Mouse (Mus musculus) ES-E14 (cell line): ENCODE results near the gene Fbxo36. TPM values are rescaled to one million over a fixed set of nuclear protein-coding genes. Genes with fewer than 3 reads are reported as not detected.

Experiments used
- DNase-seq: peaks from one replicate; pipeline ENCODE4 v3.0.0-alpha.2; 2013; ENCODE audit warnings: low read depth, low spot score
- H3K27ac ChIP-seq: 2 replicates; pipeline ENCODE4 v1.5.1; 2012; ENCODE audit warnings: low read depth, mild to moderate bottlenecking, low read length, moderate library complexity, mixed read lengths; ENCODE audit not compliant: poor library complexity, insufficient read depth, severe bottlenecking
- H3K36me3 ChIP-seq: 2 replicates; pipeline ENCODE4 v1.6.1; 2012; ENCODE audit warnings: mild to moderate bottlenecking, low read length, moderate library complexity, mixed read lengths; ENCODE audit not compliant: control insufficient read depth, poor library complexity, insufficient read depth, severe bottlenecking
- H3K4me1 ChIP-seq, 2 experiments: fragments of 150-350 bp in 1 of 2; sonication (generic) in 1 of 2; 2 replicates each; pipeline ENCODE4 v1.6.1; 2012; ENCODE audit warnings: low read length in 2 of 2, mild to moderate bottlenecking in 1 of 2, mixed read lengths in 1 of 2; ENCODE audit not compliant: control insufficient read depth in 2 of 2, insufficient read depth in 2 of 2, poor library complexity in 1 of 2
- H3K4me3 ChIP-seq, 2 experiments: fragments of 150-350 bp in 1 of 2; sonication (generic) in 1 of 2; 2 replicates each; pipeline ENCODE4 v1.5.1; 2012; ENCODE audit warnings: low read length in 2 of 2, low read depth in 1 of 2, mild to moderate bottlenecking in 1 of 2, mixed read lengths in 1 of 2; ENCODE audit not compliant: insufficient read depth in 1 of 2, poor library complexity in 1 of 2, severe bottlenecking in 1 of 2
- H3K9ac ChIP-seq: 2 replicates; pipeline ENCODE4 v1.6.1; 2012; ENCODE audit warnings: low read depth, mild to moderate bottlenecking, low read length, mixed read lengths; ENCODE audit not compliant: poor library complexity, insufficient read depth, severe bottlenecking
- H3K9me3 ChIP-seq: fragments of 150-350 bp; sonication (generic); 2 replicates; pipeline ENCODE4 v1.6.1; 2012; ENCODE audit warnings: low read depth, mild to moderate bottlenecking, low read length; ENCODE audit not compliant: control insufficient read depth, insufficient read depth
- CHD2 ChIP-seq: IDR thresholded peaks from 2 replicates; pipeline ENCODE4 v1.6.1; 2014; ENCODE audit warnings: mild to moderate bottlenecking, low read depth, low read length, inconsistent platforms
- HCFC1 ChIP-seq: IDR thresholded peaks from 2 replicates; pipeline ENCODE4 v1.6.1; 2012; ENCODE audit warnings: low read length, inconsistent platforms, borderline replicate concordance; ENCODE audit not compliant: insufficient read depth
- MAFK ChIP-seq: IDR thresholded peaks from 2 replicates; pipeline ENCODE4 v1.6.1; 2014; ENCODE audit warnings: mild to moderate bottlenecking, low read depth, low read length, inconsistent platforms; ENCODE audit not compliant: insufficient read depth
- ZC3H11A ChIP-seq: IDR thresholded peaks from 2 replicates; pipeline ENCODE4 v1.6.1; 2012; ENCODE audit warnings: low read depth, mild to moderate bottlenecking, inconsistent platforms, low read length, borderline replicate concordance
- ZNF384 ChIP-seq: IDR thresholded peaks from 2 replicates; pipeline ENCODE4 v1.6.1; 2012; ENCODE audit warnings: low read depth, low read length, inconsistent platforms
- in situ Hi-C, 2 experiments: fragments of 600-800 bp; cut with MboI; formaldehyde crosslinking; loops; one replicate each; pipeline ENCODE4 v1.15.1; 2025; ENCODE audit warnings: low sequenced_read_pairs in 2 of 2, inconsistent platforms in 1 of 2; ENCODE audit not compliant: unreplicated experiment in 2 of 2
- total RNA-seq: library from RNA; depleted of rRNA; stranded (reverse); fragments of 300-350 nt; gene quantifications from 2 replicates; pipeline ENCODE4 v1.2.3, GENCODE M21; 2012

The Fbxo36 gene
- total RNA-seq, 1 experiment, result 4.3 TPM

GRCm38 (mm10) chr1:84910177-84910804, 70.7 kb downstream of the Fbxo36 start:
- no peak for DNase-seq
- Histone ChIP-seq H3K9ac (no peak overlapping the region), H3K9me3 (no peaks in the 10 kb centered on the region), H3K4me1 (no peaks in the 10 kb centered on the region), H3K27ac (no peak overlapping the region), H3K4me3 (no peak overlapping the region), H3K36me3 (no peaks in the 10 kb centered on the region; the same call in 1 of the 2 replicates)
- in situ Hi-C loops, result no loop called here
- TF ChIP-seq ZC3H11A, result no peak
- no peak for TF ChIP-seq ZNF384
- no peak for TF ChIP-seq HCFC1
- TF ChIP-seq MAFK, result no peak
- TF ChIP-seq CHD2, result no peak

- H3K4me3 ChIP-seq, result no peak overlapping the region
- H3K9ac ChIP-seq, result no peak overlapping the region
- no peaks in the 10 kb centered on the region for H3K9me3 ChIP-seq
- no peaks in the 10 kb centered on the region; the same call in 1 of the 2 replicates for H3K36me3 ChIP-seq
- no peak for DNase-seq
- no peaks in the 10 kb centered on the region for H3K4me1 ChIP-seq
- no peak for TF ChIP-seq ZC3H11A
- TF ChIP-seq MAFK, result no peak
- no peak for TF ChIP-seq ZNF384
- TF ChIP-seq CHD2, result no peak
- TF ChIP-seq HCFC1, result no peak
- H3K27ac ChIP-seq, result no peak overlapping the region
- in situ Hi-C loops, result no loop called here
Measured at GRCm38 (mm10) chr1:84912571-84912970, 72.9 kb downstream of the Fbxo36 start.

DNA sequence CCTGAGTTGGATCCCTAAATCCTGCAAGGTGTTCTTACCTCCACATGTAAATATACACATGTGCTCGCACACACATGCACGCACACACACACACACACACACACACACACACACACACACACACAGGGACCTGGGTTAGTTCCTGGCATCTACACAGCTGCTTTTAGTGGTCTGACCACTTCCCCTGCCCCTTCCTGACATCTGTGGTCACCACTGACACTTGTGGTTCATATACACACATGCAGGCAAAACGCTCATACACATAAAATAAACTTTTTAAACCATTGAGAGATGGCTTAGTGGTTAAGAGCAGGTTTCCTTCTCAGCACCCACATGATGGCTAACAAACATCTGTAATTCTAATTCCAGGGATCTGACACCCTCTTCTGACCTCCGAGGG, 75.4 kb downstream of the Fbxo36 start:
- H3K4me3 ChIP-seq, result no peak overlapping the region
- in situ Hi-C loops, result no loop called here
- H3K4me1 ChIP-seq, result no peaks in the 10 kb centered on the region
- H3K27ac ChIP-seq, result no peak overlapping the region
- TF ChIP-seq CHD2, result no peak
- no peak for TF ChIP-seq HCFC1
- TF ChIP-seq ZC3H11A, result no peak
- no peak for TF ChIP-seq MAFK
- TF ChIP-seq ZNF384, result no peak
- H3K9me3 ChIP-seq, result no peaks in the 10 kb centered on the region
- DNase-seq, result no peak
- H3K36me3 ChIP-seq, result no peaks in the 10 kb centered on the region; the same call in 1 of the 2 replicates
- no peak overlapping the region for H3K9ac ChIP-seq

- no peak for DNase-seq
- no peak overlapping the region for H3K27ac ChIP-seq
- H3K4me1 ChIP-seq, result no peaks in the 10 kb centered on the region
- H3K9ac ChIP-seq, result no peak overlapping the region
- no peak overlapping the region for H3K4me3 ChIP-seq
- H3K36me3 ChIP-seq, result no peaks in the 10 kb centered on the region
- TF ChIP-seq CHD2, result no peak
- TF ChIP-seq MAFK, result no peak
- no peak for TF ChIP-seq ZC3H11A
- no peak for TF ChIP-seq HCFC1
- no peak for TF ChIP-seq ZNF384
- H3K9me3 ChIP-seq, result no peaks in the 10 kb centered on the region
- in situ Hi-C loops, result no loop called here
Measured at GRCm38 (mm10) chr1:84918865-84919264, 79.2 kb downstream of the Fbxo36 start.

GRCm38 (mm10) chr1:84923432-84923831, 83.8 kb downstream of the Fbxo36 start:
- 0 out of 4 replicates have a peak, but pooled peaks cover 0 to 6% of the 10 kb centered on the region in 2 experiments for H3K4me1 ChIP-seq
- DNase-seq, result no peak
- H3K4me3 ChIP-seq, result no peak overlapping the region
- no peak for TF ChIP-seq MAFK
- no peaks in the 10 kb centered on the region for H3K9me3 ChIP-seq
- H3K9ac ChIP-seq, result no peak overlapping the region
- no peaks in the 10 kb centered on the region for H3K36me3 ChIP-seq
- H3K27ac ChIP-seq, result no peak overlapping the region
- in situ Hi-C loops, result no loop called here
